Mouse (Mus musculus): ENCODE results near the gene 4930544D05Rik. TPM values are rescaled to one million over a fixed set of nuclear protein-coding genes. Genes with fewer than 3 reads are reported as not detected.
A peak's percentile ranks its signal among the peaks of the same experiment; 100 is the strongest.

4930544D05Rik gene
- total RNA-seq, 4 experiments from 2014 or later, result not detected

DNA sequence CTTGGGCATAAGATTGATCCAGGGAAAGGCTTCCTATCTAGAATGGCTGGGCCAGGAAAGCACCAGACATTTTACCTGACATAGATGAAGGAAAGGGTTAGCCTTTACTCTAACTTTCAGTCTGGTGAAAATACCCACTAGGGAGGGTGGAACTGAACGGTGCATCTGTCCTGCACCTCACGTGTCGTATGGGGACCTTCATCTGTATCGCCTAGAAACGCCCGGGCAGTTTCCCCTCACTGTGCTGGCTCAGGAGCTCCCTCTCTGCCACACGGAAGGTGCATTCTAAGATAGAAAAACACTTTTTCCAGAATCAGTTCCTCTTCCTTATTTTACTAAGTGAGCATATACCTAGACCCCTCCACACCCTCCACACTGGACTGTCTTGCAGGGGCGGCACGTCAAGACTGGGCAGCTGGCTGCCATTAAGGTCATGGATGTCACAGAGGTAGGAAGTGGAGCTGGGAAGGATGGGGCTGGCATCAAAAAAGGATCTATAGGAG, 17.1 kb upstream of the 4930544D05Rik start:
- DNase-seq (ENCODE audit: low spot score in 2 of 2), result no peak

DNA sequence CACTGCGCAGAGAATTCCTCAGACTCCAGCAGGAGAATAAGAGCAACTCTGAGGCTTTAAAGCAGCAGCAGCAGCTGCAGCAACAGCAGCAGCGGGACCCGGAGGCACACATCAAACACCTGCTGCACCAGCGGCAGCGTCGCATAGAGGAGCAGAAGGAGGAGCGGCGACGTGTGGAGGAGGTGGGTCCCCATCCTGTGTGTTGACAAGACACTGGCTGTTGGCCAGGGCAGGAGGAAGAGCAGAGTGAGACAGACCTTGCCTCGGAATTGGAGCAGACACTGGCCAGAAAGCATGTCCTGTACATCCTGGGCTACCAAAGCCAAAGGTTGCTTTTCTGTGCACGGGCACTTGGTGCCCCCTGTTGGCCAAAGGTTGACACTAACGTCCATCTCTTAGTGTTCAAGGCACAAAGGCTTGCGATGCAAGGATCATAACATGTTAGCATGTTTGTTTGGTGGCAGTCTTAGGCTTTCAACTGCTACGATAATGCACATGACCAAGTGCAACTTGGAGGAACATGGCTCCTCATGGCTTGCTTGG, 10.6 kb upstream of the 4930544D05Rik start:
- DNase-seq (ENCODE audit: low spot score in 2 of 2), result peak; percentile 58 to 68

DNA sequence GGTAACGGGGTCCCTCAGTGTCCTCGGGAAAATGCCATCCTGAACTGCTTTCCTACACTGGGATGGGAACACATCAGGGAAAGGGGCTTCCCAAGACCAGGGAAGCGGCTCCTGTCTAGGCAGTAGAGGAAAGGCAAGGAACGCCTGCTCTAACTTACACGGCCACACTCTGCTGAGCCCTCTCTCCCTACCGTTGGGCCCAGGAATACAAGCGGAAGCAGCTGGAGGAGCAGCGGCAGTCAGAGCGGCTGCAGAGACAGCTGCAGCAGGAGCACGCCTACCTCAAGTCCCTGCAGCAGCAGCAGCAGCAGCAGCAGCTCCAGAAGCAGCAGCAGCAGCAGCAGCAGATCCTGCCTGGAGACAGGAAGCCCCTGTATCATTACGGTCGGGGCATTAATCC, 8.9 kb upstream of the 4930544D05Rik start:
- no peak for DNase-seq (ENCODE audit: low spot score in 2 of 2)

DNA sequence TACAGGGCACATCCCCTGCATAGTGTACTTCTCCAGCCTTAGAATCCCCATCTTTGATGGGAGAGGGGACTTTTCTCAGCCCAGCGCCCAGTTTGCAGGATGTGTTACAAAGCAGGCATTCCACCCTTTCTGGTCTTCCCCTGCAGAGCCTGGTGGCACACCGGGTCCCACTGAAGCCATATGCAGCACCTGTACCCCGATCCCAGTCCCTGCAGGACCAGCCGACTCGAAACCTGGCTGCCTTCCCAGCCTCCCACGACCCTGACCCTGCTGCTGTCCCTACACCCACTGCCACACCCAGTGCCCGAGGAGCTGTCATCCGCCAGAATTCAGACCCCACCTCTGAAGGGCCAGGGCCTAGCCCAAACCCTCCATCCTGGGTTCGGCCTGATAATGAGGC, 8.0 kb upstream of the 4930544D05Rik start:
- DNase-seq (ENCODE audit: low spot score in 2 of 2), result no peak

DNA sequence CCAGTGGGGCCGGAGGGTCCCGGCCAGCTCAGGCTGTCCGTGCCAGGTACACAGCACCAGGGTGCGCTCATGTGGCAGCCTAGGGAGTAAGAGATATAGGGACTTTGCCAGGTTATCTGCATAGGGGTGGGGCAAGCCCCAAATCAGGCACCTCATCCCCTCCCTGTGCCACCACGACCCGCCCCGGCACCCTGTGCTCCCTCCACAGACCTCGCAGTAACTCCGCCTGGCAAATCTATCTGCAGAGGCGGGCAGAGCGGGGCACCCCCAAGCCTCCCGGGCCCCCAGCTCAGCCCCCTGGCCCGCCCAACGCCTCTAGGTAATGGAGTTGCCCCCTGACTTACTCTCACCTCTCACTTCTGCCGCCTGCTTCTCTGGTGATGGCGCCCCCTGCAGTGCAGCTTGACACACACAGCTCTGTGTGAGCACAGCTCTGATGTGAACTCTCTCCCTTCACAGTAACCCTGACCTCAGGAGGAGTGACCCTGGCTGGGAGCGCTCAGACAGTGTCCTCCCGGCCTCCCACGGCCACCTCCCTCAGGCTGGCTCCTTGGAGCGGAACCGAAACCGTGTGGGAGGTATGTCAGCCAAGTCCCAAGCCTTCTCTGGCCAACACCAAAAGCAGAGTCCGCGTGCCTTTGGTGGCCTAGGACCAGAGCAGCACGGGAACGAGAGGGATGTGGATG, 7.1 kb upstream of the 4930544D05Rik start:
- DNase-seq (ENCODE audit: low spot score in 2 of 2), result no peak

DNA sequence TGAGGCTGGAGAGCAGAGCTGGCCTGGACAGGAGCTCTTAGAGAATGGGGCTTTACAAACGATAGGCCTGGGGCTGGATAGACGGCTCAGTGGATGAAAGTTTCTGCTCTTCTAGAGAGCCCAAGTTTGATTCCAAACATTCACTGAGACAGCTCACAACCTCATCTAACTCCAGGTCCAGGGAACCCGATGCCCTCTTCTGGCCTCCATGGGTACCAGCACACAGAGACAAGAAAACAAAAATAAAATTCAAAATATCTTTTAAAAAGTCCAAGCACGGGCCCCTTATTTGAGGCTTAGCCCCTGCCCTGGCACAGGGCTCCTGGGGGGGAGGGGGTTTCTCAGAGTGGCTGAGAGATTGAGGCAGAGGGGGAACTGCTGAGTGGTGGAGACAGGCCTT, 4.9 kb upstream of the 4930544D05Rik start:
- DNase-seq (ENCODE audit: low spot score in 2 of 2), result no peak

DNA sequence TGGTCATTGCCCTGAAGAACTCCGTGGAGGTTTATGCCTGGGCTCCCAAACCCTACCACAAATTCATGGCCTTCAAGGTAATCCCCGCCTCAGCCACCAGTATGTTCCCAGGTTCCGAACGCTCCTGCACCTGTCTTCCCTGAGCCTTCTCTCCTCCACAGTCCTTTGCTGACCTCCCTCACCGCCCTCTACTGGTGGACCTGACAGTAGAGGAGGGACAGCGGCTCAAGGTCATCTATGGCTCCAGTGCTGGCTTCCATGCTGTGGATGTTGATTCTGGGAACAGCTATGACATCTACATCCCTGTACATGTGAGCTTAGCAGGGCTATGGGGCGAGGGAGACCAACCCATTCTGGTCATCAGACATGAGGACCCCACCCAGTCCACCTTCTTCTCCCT, 3.1 kb upstream of the 4930544D05Rik start:
- DNase-seq (ENCODE audit: low spot score in 2 of 2), result peak in 1 of 2 experiments; percentile 2

DNA sequence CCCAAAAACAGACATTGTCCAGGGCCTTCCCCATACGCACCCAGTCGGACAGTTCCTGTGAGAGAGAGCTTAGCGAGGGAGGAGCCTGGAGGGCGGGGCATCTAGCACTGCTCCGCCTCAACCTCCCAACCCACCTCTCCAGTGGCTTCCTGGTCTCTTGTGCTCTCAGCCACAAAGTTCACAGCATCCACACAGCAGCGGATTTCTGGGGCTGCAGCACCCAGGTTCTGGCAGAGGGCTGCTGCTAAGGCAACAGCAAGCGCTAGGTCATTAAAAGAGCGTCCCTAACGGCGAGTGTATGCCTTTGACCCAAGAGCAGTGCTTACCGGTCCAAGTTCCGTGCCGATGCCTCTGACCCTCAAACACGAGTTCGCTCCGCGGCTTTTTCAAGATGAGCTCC, 574 bp upstream of the 4930544D05Rik start:
- peak; percentile 50 to 54 for DNase-seq (ENCODE audit: low spot score in 2 of 2)

DNA sequence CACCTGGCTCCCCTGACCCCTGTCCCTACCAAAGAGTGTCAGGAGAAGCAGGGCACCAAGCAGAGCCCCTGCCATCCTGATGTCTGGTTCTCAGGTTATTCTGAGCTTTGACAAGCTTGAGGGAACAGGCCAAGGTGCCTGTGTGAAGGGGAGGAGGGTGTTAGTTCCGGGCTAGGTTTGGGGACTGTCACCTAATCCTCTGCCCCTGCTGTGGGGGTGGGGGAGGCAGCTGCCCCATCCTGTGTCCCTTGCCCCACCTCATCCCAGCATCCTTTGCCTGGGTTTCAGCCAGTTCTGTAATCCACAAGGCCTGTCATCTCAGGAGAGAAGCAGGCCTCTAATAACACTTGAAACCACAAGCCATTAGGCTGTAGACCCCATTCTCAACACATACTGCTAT, 3.5 kb downstream of the 4930544D05Rik start, which contains the start of gene Chrne:
Gene Chrne, minus strand, starts transcription at position 116 of the 400 bp plus-strand sequence.
- peak; percentile 48 to 68 for DNase-seq (ENCODE audit: low spot score in 2 of 2)

DNA sequence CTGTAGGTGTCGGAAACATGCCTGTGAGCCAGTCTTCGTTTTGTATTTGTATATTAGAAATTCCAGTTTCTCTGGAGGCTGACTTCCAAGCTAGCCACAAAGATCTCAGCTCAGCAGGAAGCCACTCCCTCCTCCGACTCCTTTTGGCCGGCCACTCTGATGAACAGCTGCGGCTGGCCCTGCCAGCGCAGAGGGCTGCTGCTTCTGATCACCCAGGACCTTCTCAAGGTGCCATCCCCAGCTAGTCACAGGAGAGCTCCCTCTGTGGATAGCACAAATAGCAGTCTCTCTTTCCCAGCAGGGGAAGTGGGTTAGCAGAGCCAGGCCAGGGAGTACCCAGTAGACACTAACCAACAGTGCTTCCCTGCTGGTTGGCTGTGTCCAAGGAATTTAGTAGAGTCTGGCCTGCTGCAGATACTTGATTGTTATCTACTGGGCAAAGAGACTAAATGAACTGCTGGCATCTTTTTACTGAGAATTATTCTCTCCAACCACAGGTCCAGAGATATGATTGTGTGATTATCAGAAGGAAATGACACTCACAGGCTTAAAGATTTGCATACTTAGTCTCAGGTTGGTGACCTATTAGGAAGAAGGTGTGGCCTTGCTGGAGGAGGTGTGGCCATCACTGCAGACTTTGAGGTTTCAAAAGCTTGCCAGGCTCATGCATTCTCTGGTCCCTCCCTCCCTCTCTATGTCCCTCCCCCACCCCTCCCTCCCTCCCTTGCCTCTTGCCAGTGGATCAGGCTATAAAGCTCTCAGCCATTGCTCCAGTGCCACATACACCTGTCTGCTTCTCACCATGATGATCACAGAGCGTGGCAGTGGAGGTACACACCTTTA, 6.5 kb downstream of the 4930544D05Rik start:
- DNase-seq (ENCODE audit: low spot score in 2 of 2), result peak in 1 of 2 experiments; percentile 67

DNA sequence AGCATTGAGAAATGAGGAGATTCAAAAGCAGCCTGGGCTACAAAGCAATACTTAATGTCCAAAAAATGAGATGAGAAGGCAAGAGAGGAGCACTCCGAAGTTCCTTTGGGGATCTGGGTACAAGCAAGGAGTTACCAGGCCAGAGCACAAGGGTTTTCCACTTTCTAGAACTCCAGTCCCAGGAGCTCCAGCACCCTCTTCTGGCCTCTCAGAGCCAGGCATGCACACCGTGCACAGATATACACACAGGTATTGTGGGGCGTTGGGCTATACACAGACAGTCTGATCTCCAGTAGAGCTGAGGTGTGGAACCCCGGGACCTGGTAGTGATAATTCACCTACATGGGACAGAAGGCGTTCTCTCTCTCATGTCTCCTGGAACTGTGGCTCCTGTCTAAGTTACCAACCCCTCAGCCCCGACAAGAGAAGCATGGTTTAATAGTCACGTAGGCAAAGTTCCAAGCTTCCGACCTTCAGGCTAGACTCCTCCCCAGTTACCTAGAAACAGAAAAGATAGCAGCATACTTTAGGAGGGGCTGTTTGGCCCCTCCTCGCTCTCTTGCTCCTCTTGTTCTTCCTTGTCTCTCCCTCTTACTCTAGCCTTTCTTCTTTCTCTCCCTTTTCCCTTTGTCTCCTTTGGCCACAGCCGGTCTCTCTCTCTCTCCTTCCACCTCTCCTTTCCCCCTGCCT, 7.5 kb downstream of the 4930544D05Rik start:
- DNase-seq (ENCODE audit: low spot score in 2 of 2), result no peak

DNA sequence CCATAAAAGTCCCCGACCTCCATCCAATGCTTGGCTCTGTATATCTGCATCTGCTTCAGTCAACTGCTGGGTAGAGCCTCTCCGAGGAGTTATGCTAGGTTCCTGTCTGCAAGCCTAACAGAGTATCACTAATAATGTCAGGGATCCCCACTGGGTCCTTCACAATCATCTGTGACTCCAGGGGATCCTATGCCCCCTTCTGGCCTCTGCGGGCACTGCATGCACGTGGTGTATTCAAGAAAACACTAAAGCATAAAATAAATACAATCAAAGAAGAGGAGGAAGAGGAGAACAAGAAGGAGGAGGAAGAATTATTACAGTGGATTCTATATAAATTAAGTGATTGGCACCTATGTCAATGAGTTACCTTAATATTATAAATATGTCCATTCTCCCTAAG, 9.8 kb downstream of the 4930544D05Rik start:
- DNase-seq (ENCODE audit: low spot score in 2 of 2), result peak in 1 of 2 experiments; percentile 22

DNA sequence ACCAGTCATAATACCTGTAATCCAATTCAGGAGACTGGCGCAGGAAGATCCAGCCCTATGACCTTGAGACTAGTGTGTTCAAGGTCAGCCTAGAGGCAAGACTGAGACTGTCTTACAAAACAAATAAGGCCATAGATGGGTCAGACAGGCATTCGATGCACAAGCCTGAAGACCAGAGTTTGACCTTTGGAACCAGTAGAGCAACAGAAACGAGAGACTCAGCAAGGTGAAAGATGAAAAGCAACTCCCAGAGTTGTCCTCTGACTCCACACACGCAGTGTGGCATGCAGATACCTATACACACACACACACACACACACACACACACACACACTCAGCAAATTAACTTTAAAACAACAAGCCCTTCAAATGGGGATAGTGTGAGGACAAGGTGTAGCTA, 11.2 kb downstream of the 4930544D05Rik start:
- no peak for DNase-seq (ENCODE audit: low spot score in 2 of 2)

DNA sequence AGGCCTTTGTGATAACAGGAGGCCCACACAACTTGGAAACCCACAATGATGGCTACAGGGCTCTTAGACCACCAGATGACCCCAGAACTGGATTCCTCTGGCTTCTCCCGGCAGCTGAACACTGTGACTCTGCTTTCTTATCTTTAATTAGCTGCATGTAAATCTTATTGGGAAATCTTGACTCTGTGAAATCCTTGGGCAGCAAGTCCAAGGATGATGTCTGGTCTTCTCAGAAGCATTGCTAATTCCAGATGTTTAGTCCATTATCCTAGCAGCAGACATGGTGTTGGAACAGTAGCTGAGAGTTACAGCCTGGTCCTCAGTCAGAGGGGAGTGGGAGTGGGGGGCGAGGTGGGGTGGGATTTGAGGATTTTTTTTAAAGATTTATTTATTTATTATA, 12.8 kb downstream of the 4930544D05Rik start:
- DNase-seq (ENCODE audit: low spot score in 2 of 2), result no peak

DNA sequence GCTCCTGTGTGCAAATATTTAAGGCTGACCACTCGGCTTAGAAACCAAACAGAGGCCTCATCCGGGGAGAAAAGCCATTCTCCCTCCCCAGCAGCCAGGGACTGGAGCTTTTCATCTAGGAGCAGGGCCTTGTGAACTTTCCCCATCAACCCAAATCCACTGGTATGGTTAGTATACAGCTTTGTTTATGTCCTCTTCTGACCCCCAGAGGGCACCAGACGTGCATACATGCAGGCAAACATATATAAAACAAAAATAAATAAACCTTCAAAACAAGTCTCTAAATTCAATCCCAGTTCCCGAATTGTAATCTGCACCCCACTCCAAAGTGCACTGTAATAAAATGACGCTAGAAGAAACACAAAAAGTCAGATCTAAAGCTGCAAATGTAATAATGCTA, 13.9 kb downstream of the 4930544D05Rik start:
- peak in 1 of 2 experiments; percentile 2 for DNase-seq (ENCODE audit: low spot score in 2 of 2)

DNA sequence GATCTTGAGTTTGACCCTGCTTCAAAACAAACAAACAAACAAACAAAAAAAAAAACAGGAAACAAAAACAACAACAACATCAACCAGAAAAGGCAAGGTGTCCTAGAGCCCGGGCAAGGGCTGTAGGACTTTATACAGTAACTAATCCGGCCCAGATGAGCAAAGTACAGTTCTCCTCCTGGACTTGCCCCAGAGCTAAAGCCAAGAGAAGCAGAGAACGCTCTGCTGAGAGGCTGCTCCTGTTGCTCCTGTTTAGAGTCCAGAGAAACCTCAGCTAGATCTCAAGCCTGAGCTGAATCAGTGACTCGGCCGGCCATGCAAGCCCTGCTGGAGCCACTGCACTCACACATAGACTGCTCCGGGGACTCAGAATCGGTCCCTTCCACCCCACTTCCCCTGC, 14.5 kb downstream of the 4930544D05Rik start:
- peak in 1 of 2 experiments; percentile 2 for DNase-seq (ENCODE audit: low spot score in 2 of 2)

DNA sequence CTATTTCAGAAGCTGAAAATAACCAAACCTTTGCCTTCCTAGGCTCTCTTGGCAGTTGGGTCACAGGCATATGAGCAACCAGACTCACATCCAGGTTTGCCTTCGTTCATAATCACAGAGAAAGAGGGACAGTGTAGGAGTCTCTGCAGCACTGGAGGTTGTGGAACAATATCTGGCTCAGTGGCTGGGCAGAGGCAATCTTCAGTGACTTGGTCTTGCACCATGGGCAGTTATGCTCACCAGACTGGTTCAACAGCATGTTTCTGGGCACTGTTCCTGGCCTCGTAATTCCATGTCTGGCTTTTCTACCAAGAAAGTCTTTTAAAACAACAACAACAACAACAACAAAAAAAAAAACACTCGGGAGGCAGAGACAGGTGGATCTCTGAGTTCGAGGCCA, 20.0 kb downstream of the 4930544D05Rik start:
- DNase-seq (ENCODE audit: low spot score in 2 of 2), result peak in 1 of 2 experiments; percentile 1

DNA sequence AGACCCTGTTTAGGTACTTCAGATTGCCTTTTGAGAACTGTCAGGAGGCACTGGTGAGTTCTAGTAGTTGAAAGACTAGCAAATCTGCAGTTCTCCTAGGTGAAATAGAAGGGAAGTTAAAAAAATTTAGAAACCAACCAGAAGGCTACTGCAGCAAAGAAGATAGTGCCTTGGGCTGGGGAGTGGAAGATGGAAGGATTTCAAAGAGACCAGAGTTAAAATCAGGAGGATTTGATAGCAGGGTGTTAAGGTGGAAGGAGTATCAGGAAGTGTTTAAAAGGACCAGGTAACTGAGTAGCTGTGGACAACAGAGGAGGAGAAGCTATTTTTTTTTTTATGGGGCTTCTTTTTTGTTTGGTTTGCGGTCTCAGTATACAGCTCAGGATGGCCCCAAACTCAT, 22.1 kb downstream of the 4930544D05Rik start:
- no peak for DNase-seq (ENCODE audit: low spot score in 2 of 2)

DNA sequence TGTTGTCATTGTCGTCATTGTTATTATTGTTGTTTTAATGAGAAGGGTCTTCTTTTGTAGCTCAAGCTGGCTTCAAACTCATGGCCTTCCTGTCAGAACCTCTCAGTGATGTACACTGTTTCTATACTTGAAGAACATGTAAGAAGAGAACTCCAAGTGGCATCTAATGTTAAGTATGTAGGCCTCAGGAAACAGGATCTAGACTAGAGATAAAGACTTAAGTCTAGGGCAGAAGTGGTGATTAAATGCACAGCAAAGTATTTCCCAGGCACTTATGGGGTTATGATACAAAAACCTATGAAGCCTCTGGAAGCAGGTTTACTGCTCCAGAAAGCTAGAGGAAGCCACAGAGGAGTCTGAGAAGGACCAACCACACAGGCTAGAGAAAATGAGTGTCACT, 22.6 kb downstream of the 4930544D05Rik start:
- DNase-seq (ENCODE audit: low spot score in 2 of 2), result no peak

DNA sequence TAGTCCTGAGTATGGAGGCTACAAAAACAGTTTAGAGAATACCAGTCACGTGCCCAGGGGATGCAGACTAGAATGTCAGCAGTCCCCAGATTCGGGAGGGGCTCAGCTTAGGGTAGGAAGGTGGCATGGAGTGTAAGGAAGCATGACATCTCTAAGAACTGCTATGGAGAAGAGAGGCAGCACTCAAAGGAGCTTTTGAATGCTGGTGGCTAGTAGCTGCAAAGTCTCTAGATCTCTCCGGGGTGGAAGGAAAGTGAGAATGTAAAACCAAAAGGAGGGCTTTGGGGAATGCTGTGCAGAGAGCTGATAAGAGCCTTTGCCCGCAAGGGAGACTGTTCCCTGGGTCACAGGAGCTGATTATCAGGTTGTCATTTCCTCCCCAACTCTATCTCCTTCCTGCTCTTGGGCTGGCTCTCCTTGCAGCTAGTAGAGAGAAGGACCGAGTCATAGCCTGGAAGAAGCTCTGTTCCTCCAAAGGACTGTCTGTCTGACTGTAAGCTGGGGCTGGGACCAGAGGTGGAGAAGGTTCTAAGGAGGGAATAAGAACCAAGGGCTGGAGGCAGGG, 23.1 kb downstream of the 4930544D05Rik start, which contains the start of gene Gp1ba:
Gene Gp1ba, plus strand, starts transcription at position 409 of the 565 bp plus-strand sequence.
- DNase-seq (ENCODE audit: low spot score in 2 of 2), result no peak

DNA sequence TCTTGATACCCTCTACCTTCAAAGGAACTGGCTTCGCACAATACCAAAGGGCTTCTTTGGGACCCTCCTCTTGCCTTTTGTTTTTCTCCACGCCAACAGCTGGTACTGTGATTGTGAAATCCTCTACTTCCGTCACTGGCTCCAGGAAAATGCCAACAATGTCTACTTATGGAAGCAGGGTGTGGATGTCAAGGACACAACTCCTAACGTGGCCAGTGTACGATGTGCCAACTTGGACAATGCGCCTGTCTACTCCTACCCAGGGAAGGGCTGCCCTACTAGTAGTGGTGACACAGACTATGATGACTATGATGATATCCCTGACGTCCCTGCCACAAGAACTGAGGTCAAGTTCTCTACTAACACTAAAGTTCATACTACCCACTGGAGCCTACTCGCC, 24.3 kb downstream of the 4930544D05Rik start:
- DNase-seq (ENCODE audit: low spot score in 2 of 2), result peak in 1 of 2 experiments; percentile 2

All from gastrocnemius, adult 8-10 months (tissue).